17 mouse cellular contexts compared by ENCODE assay signal in the genomic region with DNA sequence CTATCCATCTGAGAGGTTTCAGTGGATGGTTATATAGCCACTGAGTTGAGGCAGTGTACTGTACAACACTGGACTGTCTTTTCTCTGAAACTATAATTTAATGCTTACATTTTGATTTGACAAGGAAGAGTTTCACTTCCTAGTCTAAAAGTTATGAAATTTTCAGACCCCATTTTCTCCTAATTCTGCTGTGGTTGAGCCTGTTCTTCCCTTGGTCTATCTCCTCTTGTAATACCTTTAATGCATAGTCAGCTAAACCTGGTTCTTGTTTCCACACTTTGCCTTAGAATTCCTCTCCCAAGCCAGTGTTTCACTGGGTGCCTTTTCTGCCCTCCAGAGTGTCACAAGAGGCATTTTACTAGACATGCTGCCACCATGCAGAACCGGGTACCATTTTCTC.
A peak's percentile ranks its signal among the peaks of the same experiment; 100 is the strongest.
DNase-seq lines count a peak whose midpoint lies in the region; ATAC-seq lines count a peak whose summit lies in the region.
"Had no signal": no experiment of that assay in that cellular context is flagged by ENCODE, and none has a peak within 500 bp of the region (broad histone marks: within the 10 kb centered on the region; RNA-seq: fewer than 3 reads in every experiment).

No protein-coding gene starts in this region.

- no peak for DNase-seq in layer of hippocampus, postnatal 10 days (ENCODE audit: low spot score in 2 of 2)
- DNase-seq in layer of hippocampus, adult 9-11 months: no peak
- DNase-seq: adrenal gland, adult 2 months; adrenal gland, postnatal 10 days; adrenal gland, postnatal 25 days; cerebellum, adult 11 months; cerebellum, adult 18-20 months; cerebellum, adult 8-10 months; cerebellum, adult 9-11 months; cerebellum, postnatal 14 days; cerebellum, postnatal 36 days; forebrain, postnatal 0 days had no signal

- peak; percentile 43 for ATAC-seq in common myeloid progenitor, adult 5-6 weeks (replicated peaks; ENCODE audit: low read depth, poor library complexity, severe bottlenecking)
- peak; percentile 81 for ATAC-seq in granulocyte monocyte progenitor cell, adult 5-6 weeks (replicated peaks; ENCODE audit: poor library complexity, severe bottlenecking)
- peak; percentile 51 for ATAC-seq in megakaryocyte progenitor cell, adult 5-6 weeks (replicated peaks; ENCODE audit: poor library complexity)
- ATAC-seq: forebrain, embryonic 13.5 days; forebrain, embryonic 15.5 days; forebrain, postnatal 0 days had no signal
